Mouse (Mus musculus): ENCODE results near the gene Ect2. TPM values are rescaled to one million over a fixed set of nuclear protein-coding genes. Genes with fewer than 3 reads are reported as not detected.

Gene Ect2
- 238 and 248 TPM in 2 replicates for polyA plus RNA-seq (2011; ENCODE audit: insufficient read depth, insufficient read length, low read depth, missing spikeins)

- H3K27ac ChIP-seq (ENCODE audit: insufficient read depth, low read length): peak within 1 kb of the TSS; percentile 100
Measured at GRCm38 (mm10) chr3:27153701-27154209, at the start of gene Ect2. Gene Ect2, minus strand, starts transcription at chr3:27153878.

GRCm38 (mm10) chr3:27201728-27202411 is 48.2 kb upstream of the Ect2 start:
- H3K9me3 ChIP-seq (replicated peaks; ENCODE audit: control insufficient read depth, insufficient read depth, low read length, poor library complexity, severe bottlenecking): no peaks in the 10 kb centered on the region
- no peak for TF ChIP-seq EP300 (IDR thresholded peaks at IDR 0.05; ENCODE audit: insufficient read depth, low read depth, low read length)
- TF ChIP-seq CTCF (IDR thresholded peaks at IDR 0.05; ENCODE audit: low read depth, low read length): no peak
- no peak for TF ChIP-seq POLR2A (IDR thresholded peaks at IDR 0.05; ENCODE audit: insufficient read depth, low read length)
- H3K36me3 ChIP-seq (ENCODE audit: control insufficient read depth, insufficient read depth, low read length, poor library complexity, severe bottlenecking): no peaks in the 10 kb centered on the region
- H3K4me3 ChIP-seq (ENCODE audit: low read depth, low read length): no peak overlapping the region
- no peak overlapping the region for H3K27ac ChIP-seq (ENCODE audit: insufficient read depth, low read length)
- H3K9ac ChIP-seq (ENCODE audit: low read depth, poor library complexity, severe bottlenecking): no peak overlapping the region
- H3K4me1 ChIP-seq (ENCODE audit: control insufficient read depth, insufficient read depth, low read length): no peaks in the 10 kb centered on the region
- no peaks in the 10 kb centered on the region for H3K27me3 ChIP-seq (ENCODE audit: control insufficient read depth, insufficient read depth, low read length, poor library complexity, severe bottlenecking)

More at GRCm38 (mm10) chr3:27153701-27154209, at the start of gene Ect2:
- Histone ChIP-seq H3K27me3 (ENCODE audit: control insufficient read depth, insufficient read depth, low read length, poor library complexity, severe bottlenecking) (no peaks in the 10 kb centered on the region), H3K9me3 (replicated peaks; ENCODE audit: control insufficient read depth, insufficient read depth, low read length, poor library complexity, severe bottlenecking) (no peaks in the 10 kb centered on the region), H3K9ac (ENCODE audit: low read depth, poor library complexity, severe bottlenecking) (peak within 1 kb of the TSS; percentile 96), H3K36me3 (ENCODE audit: control insufficient read depth, insufficient read depth, low read length, poor library complexity, severe bottlenecking) (peaks cover 29% of the 10 kb centered on the region), H3K4me3 (ENCODE audit: low read depth, low read length) (peak within 1 kb of the TSS; percentile 90), H3K4me1 (ENCODE audit: control insufficient read depth, insufficient read depth, low read length) (peaks cover 1% of the 10 kb centered on the region)
- no peak for TF ChIP-seq EP300 (IDR thresholded peaks at IDR 0.05; ENCODE audit: insufficient read depth, low read depth, low read length)
- no peak for TF ChIP-seq CTCF (IDR thresholded peaks at IDR 0.05; ENCODE audit: low read depth, low read length)
- peak; percentile 78 for TF ChIP-seq POLR2A (IDR thresholded peaks at IDR 0.05; ENCODE audit: insufficient read depth, low read length)

GRCm38 (mm10) chr3:27199120-27199519 is 45.4 kb upstream of the Ect2 start:
- H3K27me3 ChIP-seq (ENCODE audit: control insufficient read depth, insufficient read depth, low read length, poor library complexity, severe bottlenecking): no peaks in the 10 kb centered on the region
- no peak overlapping the region for H3K9ac ChIP-seq (ENCODE audit: low read depth, poor library complexity, severe bottlenecking)
- no peaks in the 10 kb centered on the region for H3K4me1 ChIP-seq (ENCODE audit: control insufficient read depth, insufficient read depth, low read length)
- no peaks in the 10 kb centered on the region for H3K9me3 ChIP-seq (replicated peaks; ENCODE audit: control insufficient read depth, insufficient read depth, low read length, poor library complexity, severe bottlenecking)
- TF ChIP-seq CTCF (IDR thresholded peaks at IDR 0.05; ENCODE audit: low read depth, low read length): no peak
- TF ChIP-seq POLR2A (IDR thresholded peaks at IDR 0.05; ENCODE audit: insufficient read depth, low read length): no peak
- no peak for TF ChIP-seq EP300 (IDR thresholded peaks at IDR 0.05; ENCODE audit: insufficient read depth, low read depth, low read length)
- H3K4me3 ChIP-seq (ENCODE audit: low read depth, low read length): no peak overlapping the region
- H3K36me3 ChIP-seq (ENCODE audit: control insufficient read depth, insufficient read depth, low read length, poor library complexity, severe bottlenecking): no peaks in the 10 kb centered on the region
- no peak overlapping the region for H3K27ac ChIP-seq (ENCODE audit: insufficient read depth, low read length)

GRCm38 (mm10) chr3:27197816-27198215 is 44.1 kb upstream of the Ect2 start:
- H3K27me3 ChIP-seq (ENCODE audit: control insufficient read depth, insufficient read depth, low read length, poor library complexity, severe bottlenecking): no peaks in the 10 kb centered on the region
- H3K4me3 ChIP-seq (ENCODE audit: low read depth, low read length): no peak overlapping the region
- no peaks in the 10 kb centered on the region for H3K4me1 ChIP-seq (ENCODE audit: control insufficient read depth, insufficient read depth, low read length)
- no peak overlapping the region for H3K9ac ChIP-seq (ENCODE audit: low read depth, poor library complexity, severe bottlenecking)
- H3K9me3 ChIP-seq (replicated peaks; ENCODE audit: control insufficient read depth, insufficient read depth, low read length, poor library complexity, severe bottlenecking): no peaks in the 10 kb centered on the region
- H3K27ac ChIP-seq (ENCODE audit: insufficient read depth, low read length): no peak overlapping the region
- TF ChIP-seq POLR2A (IDR thresholded peaks at IDR 0.05; ENCODE audit: insufficient read depth, low read length): no peak
- TF ChIP-seq CTCF (IDR thresholded peaks at IDR 0.05; ENCODE audit: low read depth, low read length): no peak
- no peak for TF ChIP-seq EP300 (IDR thresholded peaks at IDR 0.05; ENCODE audit: insufficient read depth, low read depth, low read length)
- no peaks in the 10 kb centered on the region for H3K36me3 ChIP-seq (ENCODE audit: control insufficient read depth, insufficient read depth, low read length, poor library complexity, severe bottlenecking)

- H3K36me3 ChIP-seq (ENCODE audit: control insufficient read depth, insufficient read depth, low read length, poor library complexity, severe bottlenecking): no peaks in the 10 kb centered on the region
- H3K27me3 ChIP-seq (ENCODE audit: control insufficient read depth, insufficient read depth, low read length, poor library complexity, severe bottlenecking): no peaks in the 10 kb centered on the region
- no peak overlapping the region for H3K27ac ChIP-seq (ENCODE audit: insufficient read depth, low read length)
- no peak overlapping the region for H3K9ac ChIP-seq (ENCODE audit: low read depth, poor library complexity, severe bottlenecking)
- no peaks in the 10 kb centered on the region for H3K4me1 ChIP-seq (ENCODE audit: control insufficient read depth, insufficient read depth, low read length)
- no peak overlapping the region for H3K4me3 ChIP-seq (ENCODE audit: low read depth, low read length)
- H3K9me3 ChIP-seq (replicated peaks; ENCODE audit: control insufficient read depth, insufficient read depth, low read length, poor library complexity, severe bottlenecking): no peaks in the 10 kb centered on the region
- TF ChIP-seq CTCF (IDR thresholded peaks at IDR 0.05; ENCODE audit: low read depth, low read length): no peak
- no peak for TF ChIP-seq EP300 (IDR thresholded peaks at IDR 0.05; ENCODE audit: insufficient read depth, low read depth, low read length)
- no peak for TF ChIP-seq POLR2A (IDR thresholded peaks at IDR 0.05; ENCODE audit: insufficient read depth, low read length)
Measured at GRCm38 (mm10) chr3:27196529-27196928, 42.9 kb upstream of the Ect2 start.

GRCm38 (mm10) chr3:27195573-27196227 is 42.0 kb upstream of the Ect2 start:
- no peak for TF ChIP-seq EP300 (IDR thresholded peaks at IDR 0.05; ENCODE audit: insufficient read depth, low read depth, low read length)
- TF ChIP-seq CTCF (IDR thresholded peaks at IDR 0.05; ENCODE audit: low read depth, low read length): no peak
- TF ChIP-seq POLR2A (IDR thresholded peaks at IDR 0.05; ENCODE audit: insufficient read depth, low read length): no peak
- H3K9ac ChIP-seq (ENCODE audit: low read depth, poor library complexity, severe bottlenecking): no peak overlapping the region
- H3K4me1 ChIP-seq (ENCODE audit: control insufficient read depth, insufficient read depth, low read length): no peaks in the 10 kb centered on the region
- H3K27ac ChIP-seq (ENCODE audit: insufficient read depth, low read length): no peak overlapping the region
- no peaks in the 10 kb centered on the region for H3K9me3 ChIP-seq (replicated peaks; ENCODE audit: control insufficient read depth, insufficient read depth, low read length, poor library complexity, severe bottlenecking)
- no peaks in the 10 kb centered on the region for H3K27me3 ChIP-seq (ENCODE audit: control insufficient read depth, insufficient read depth, low read length, poor library complexity, severe bottlenecking)
- H3K4me3 ChIP-seq (ENCODE audit: low read depth, low read length): no peak overlapping the region
- no peaks in the 10 kb centered on the region for H3K36me3 ChIP-seq (ENCODE audit: control insufficient read depth, insufficient read depth, low read length, poor library complexity, severe bottlenecking)

Measured in ES-Bruce4 (cell line).